Mouse (Mus musculus) common myeloid progenitor, adult 5-6 weeks (primary cell): ENCODE measurements around the gene Rtkn2. TPM values are rescaled to one million over a fixed set of nuclear protein-coding genes. Genes with fewer than 3 reads are reported as not detected.
"Not testable (repeated sequence)": the region's sequence is repeated elsewhere in the genome, so short reads cannot be mapped to it uniquely, and the experiment has no call there.

ENCODE experiments used
- ATAC-seq: replicated peaks from 2 replicates; pipeline ENCODE4 v1.8.0; 2016; ENCODE audit warnings: low read depth, mild to moderate bottlenecking, moderate TSS enrichment, inconsistent platforms; ENCODE audit not compliant: poor library complexity, severe bottlenecking
- total RNA-seq: library from RNA; stranded (forward); fragments of 200-1000, 187-1606 nt; gene quantifications from 2 replicates; pipeline ENCODE4 v1.2.3, GENCODE M21; 2017

Gene Rtkn2
- total RNA-seq, 1 experiment from 2014 or later, result 13.7 TPM

GRCm38 (mm10) chr10:68068426-68068825 lies 89.1 kb downstream of the Rtkn2 start:
- no peak for ATAC-seq

GRCm38 (mm10) chr10:68071041-68071440 lies 91.7 kb downstream of the Rtkn2 start:
- ATAC-seq, result no peak

DNA sequence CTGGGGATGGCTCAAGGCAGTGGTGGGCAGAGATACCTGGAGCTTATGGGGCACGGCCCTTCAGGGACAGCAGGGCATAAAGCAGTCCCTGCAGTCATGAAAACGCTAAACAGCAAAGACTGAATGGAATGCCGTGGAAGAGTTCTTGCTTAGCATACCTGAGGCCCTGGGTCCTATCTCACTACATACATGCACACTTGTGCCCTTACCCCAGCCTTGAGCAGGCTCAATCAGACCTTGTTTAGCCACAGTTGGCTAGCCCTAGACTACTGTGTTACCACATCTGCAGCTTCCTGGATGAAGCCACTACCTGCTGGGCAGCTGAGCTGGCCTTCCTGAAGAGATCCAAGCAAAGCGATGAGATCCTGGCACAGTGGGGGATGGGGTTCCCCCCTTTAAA lies 93.3 kb downstream of the Rtkn2 start:
- ATAC-seq, result no peak

- no peak for ATAC-seq
These were observed 94.9 kb downstream of the Rtkn2 start for GRCm38 (mm10) chr10:68074291-68074690.

- peak; percentile 83 for ATAC-seq
These were observed 95.8 kb downstream of the Rtkn2 start for GRCm38 (mm10) chr10:68075181-68075580.

GRCm38 (mm10) chr10:68078708-68079107 lies 99.3 kb downstream of the Rtkn2 start:
- no peak for ATAC-seq

- ATAC-seq, result peak; percentile 59
These were observed 100.7 kb downstream of the Rtkn2 start for GRCm38 (mm10) chr10:68079910-68080670.

- peak; percentile 46 for ATAC-seq
These were observed 102.3 kb downstream of the Rtkn2 start for GRCm38 (mm10) chr10:68081712-68082111.

GRCm38 (mm10) chr10:68085574-68085973 lies 106.2 kb downstream of the Rtkn2 start:
- ATAC-seq, result peak; percentile 86

GRCm38 (mm10) chr10:68086973-68087372 lies 107.6 kb downstream of the Rtkn2 start:
- no peak for ATAC-seq

- no peak for ATAC-seq
These were observed 108.4 kb downstream of the Rtkn2 start for GRCm38 (mm10) chr10:68087722-68088121.

DNA sequence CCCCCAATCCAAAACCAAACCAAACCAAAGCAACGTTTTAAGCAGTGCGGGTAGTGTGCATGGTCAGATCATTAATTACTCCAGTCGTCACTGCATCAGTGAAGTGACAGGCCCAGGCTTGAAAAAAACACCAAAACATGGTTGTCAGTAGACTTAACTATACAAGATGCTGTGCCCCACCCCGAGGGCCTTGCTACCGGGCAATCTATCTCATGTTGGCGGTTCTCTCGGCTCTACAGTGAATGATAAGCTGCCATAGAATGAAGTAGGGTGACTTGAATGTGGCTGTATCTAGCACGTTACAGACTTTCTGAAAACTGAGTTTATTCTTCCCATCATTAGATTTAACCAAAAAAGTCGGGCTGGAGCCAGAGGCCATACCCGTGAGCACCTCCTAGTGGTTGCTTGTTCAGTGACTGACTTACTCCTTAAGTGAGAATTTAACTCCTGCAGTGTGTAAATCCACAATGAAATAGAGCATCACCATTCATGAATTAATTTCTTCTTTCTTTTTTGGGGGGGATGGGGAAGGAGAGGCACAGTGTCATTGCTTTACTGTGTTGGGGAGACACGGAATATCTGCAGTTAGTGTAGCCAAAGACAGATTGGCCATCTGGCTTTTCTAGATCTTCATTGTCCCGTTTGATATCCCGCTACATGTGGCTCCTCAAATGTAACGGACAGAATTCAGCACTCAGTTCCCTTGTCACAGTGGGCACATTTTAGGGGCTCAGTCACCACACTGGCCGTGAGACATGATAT lies 110.2 kb downstream of the Rtkn2 start:
- ATAC-seq, result peak; percentile 65

DNA sequence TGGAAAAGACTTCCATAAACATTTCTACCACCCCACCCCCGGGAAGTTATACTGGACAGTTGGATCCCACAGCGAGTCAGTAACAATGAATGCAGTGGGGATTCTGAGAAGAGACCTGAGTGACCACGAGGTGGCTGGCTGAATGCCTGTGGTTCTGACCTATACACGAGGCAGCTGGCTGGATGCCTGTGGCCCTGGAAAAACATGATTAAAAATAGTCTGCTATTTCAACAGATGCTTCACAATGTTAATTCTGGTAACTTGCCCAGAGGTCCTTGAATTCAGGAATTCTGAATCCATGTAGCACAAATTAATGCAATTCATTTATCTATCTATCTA lies 110.8 kb downstream of the Rtkn2 start:
- no peak for ATAC-seq

DNA sequence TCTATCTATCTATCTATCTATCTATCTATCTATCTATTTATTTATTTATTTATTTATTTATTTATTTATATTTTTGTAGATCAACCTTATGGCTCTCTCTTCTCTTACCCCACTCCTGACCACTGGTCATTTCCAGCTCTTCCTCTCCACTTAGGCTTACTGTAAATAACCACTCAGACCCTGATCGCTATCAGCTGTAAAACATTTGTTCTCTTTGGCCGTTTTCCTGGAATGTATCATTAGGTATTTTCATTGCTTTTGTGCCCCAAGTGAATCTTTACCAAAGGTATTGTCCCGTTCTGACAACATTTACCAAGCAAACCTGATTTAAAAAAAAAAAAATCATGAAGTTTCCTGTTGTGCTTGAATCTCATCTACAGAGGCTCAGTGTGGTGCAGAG lies 111.2 kb downstream of the Rtkn2 start:
- no peak for ATAC-seq

- ATAC-seq, result no peak
These were observed 111.6 kb downstream of the Rtkn2 start for GRCm38 (mm10) chr10:68091011-68091410.

DNA sequence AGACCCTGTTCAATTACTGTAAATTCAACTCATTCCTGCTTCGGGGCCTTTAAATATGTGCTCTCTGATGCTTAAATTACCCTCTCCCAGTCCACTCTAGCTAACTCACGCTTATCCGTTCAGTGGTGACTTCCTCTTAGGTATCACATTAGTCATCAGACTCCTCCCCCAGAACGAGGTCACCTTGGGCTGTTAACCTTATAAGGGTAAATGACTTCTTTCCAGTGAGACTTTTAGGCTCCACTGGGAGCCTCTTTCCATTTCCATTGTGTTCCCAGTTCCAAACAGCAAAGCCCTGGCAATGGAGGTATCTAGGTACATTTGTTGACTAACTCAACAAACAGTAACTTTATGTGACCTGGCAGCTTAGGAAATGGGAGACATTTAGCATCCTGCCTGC lies 112.5 kb downstream of the Rtkn2 start:
- 0 out of 2 replicates have a peak, but pooled peaks have one; percentile 33 for ATAC-seq

- no peak for ATAC-seq
These were observed 114.1 kb downstream of the Rtkn2 start for GRCm38 (mm10) chr10:68093496-68093895.

GRCm38 (mm10) chr10:68095136-68095535 lies 115.8 kb downstream of the Rtkn2 start:
- no peak for ATAC-seq

DNA sequence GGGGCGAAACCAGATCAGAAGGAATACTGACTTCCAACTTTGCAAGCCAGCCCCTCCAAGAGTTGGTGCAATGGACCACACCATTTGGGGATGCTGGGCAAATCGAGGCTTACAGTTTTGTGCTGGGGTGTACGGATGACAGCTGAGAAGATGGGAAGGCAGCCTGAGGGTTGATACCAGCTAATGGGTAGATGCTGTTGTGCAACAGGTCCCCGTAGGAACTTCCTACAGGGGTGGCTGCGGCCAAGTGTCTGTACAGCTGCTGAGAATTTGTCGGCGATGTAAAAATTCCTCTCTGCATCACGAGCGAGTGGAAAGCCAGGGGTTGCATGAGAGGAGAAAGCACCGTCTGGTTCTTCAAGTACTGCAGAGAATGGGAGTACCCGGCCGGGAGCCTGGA lies 117.0 kb downstream of the Rtkn2 start:
- ATAC-seq, result no peak

DNA sequence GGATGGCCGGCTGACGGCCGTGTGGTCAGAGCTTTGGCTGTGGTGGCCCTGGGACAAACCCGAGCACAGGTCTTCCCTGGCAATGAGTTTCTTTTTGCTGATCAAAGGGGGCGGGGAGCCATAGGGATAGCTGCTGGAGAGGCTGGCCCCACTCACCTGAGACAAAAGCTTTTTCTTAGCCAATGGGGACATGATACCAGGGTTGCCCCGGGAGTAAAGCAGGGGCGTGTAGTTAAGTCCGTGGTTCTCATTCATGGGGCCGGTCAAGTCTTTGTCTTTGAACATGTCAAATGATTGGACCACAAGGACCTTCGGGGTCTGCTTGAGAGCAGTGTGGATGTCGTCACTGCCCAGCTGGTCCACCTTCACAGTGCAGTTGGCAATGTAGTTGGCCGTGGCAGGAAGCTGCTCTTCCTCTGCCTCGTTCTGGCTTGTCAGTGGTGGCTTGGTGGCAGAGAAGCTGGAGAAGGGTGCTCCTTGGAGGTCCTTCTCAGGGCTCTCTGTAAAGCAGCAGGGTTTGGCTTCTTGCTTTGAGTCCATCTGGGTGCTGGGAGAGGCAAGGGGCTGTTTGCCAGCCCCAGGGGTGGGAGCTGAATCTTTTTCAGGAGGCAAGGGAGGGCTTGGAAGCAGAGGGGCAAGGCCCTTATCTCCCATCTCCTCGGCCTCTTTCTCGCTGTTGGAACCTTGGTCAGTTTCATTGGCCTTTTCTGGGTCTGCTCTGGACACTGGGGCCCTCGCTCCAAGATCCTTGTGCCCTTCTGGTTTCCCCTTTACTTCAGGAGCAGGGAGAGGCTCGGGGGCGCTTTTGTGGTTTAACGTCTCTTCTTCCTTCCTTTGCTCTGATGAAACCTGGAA lies 118.7 kb downstream of the Rtkn2 start:
- ATAC-seq, result 0 out of 2 replicates have a peak, but pooled peaks have one; percentile 32

DNA sequence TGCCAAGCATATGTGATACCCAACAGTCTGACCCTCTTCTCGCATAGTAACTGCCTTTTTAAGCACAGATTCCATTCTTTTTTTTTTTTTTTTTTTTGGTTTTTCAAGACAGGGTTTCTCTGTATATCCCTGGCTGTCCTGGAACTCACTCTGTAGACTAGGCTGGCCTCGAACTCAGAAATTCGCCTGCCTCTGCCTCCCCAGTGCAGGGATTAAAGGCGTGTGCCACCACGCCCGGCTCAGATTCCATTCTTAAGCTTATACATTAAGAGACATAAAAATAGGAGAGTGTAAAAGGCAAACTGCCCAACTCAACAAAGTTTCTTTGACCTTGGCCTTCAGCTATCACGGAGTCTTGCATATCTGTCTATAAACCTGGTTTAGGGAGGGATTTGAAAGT lies 120.4 kb downstream of the Rtkn2 start:
- not testable (repeated sequence) for ATAC-seq
